Mouse (Mus musculus) liver, embryonic 14.5 days (tissue): ENCODE data around the gene Cdh18. TPM values are rescaled to one million over a fixed set of nuclear protein-coding genes. Genes with fewer than 3 reads are reported as not detected.
"Not testable (repeated sequence)": the region's sequence is repeated elsewhere in the genome, so short reads cannot be mapped to it uniquely, and the experiment has no call there.

Experiments used
- ATAC-seq: fragments of 200-750 bp; cut with Nextera tagmentation; 2 replicates; pipeline ENCODE4 v1.8.0; 2017; ENCODE audit warnings: moderate number of reproducible peaks, mild to moderate bottlenecking, moderate library complexity; ENCODE audit not compliant: insufficient read depth
- DNase-seq, 3 experiments: peaks; one replicate each; pipeline ENCODE4 v3.0.0-alpha.2; 2012 to 2013; ENCODE audit warnings: low read depth in 3 of 3, low spot score in 3 of 3
- H3K27ac ChIP-seq: fragments of 300-500 bp; sonication (generic); 2 replicates; pipeline ENCODE4 v1.5.1; 2014; ENCODE audit warnings: moderate library complexity, mild to moderate bottlenecking, control low read depth, inconsistent platforms
- H3K27me3 ChIP-seq: fragments of 300-500 bp; sonication (generic); 2 replicates; pipeline ENCODE4 v1.6.1; 2014; ENCODE audit warnings: mild to moderate bottlenecking, low read length, moderate library complexity; ENCODE audit not compliant: control insufficient read depth, insufficient read depth
- H3K36me3 ChIP-seq: fragments of 300-500 bp; sonication (generic); replicated peaks from 2 replicates; pipeline ENCODE4 v1.6.1; 2014; ENCODE audit warnings: low read depth; ENCODE audit not compliant: control insufficient read depth, insufficient read depth
- H3K4me1 ChIP-seq, 2 experiments: fragments of 200-500 bp in 1 of 2; fragments of 300-500 bp in 1 of 2; sonication (generic) in 1 of 2; replicated peaks; 2 replicates each; pipeline ENCODE4 v1.6.1; 2012 to 2014; ENCODE audit warnings: antibody characterized with exemption in 1 of 2, inconsistent platforms in 1 of 2, low read length in 1 of 2; ENCODE audit not compliant: control insufficient read depth in 2 of 2, insufficient read depth in 2 of 2
- H3K4me2 ChIP-seq: fragments of 300-500 bp; sonication (generic); 2 replicates; pipeline ENCODE4 v1.6.1; 2014; ENCODE audit warnings: low read depth, mild to moderate bottlenecking, control low read depth, moderate library complexity
- H3K4me3 ChIP-seq, 2 experiments: fragments of 200-500 bp in 1 of 2; fragments of 300-500 bp in 1 of 2; sonication (generic) in 1 of 2; 2 replicates each; pipeline ENCODE4 v1.5.1; 2012 to 2014; ENCODE audit warnings: low read depth in 2 of 2, low read length in 2 of 2, mild to moderate bottlenecking in 2 of 2, control low read depth in 1 of 2, inconsistent platforms in 1 of 2, moderate library complexity in 1 of 2; ENCODE audit not compliant: insufficient read depth in 1 of 2
- H3K9ac ChIP-seq: fragments of 300-500 bp; sonication (generic); replicated peaks from 2 replicates; pipeline ENCODE4 v1.6.1; 2014; ENCODE audit warnings: mild to moderate bottlenecking, control low read depth, moderate library complexity
- H3K9me3 ChIP-seq: fragments of 300-500 bp; sonication (generic); 2 replicates; pipeline ENCODE4 v1.6.1; 2016; ENCODE audit warnings: low read length, mixed read lengths; ENCODE audit not compliant: control insufficient read depth
- CTCF ChIP-seq: IDR thresholded peaks from 2 replicates; pipeline ENCODE4 v1.5.1; 2016; ENCODE audit warnings: antibody characterized with exemption, low read depth, control low read depth
- EP300 ChIP-seq: IDR thresholded peaks from 2 replicates; pipeline ENCODE4 v1.6.1; 2016; ENCODE audit warnings: antibody characterized with exemption, low read depth
- WGBS: fragments of 180-500 bp; shearing (Covaris S2); extraction: QIAGEN DNeasy Blood & Tissue Kit; methylation state at CpG from one replicate; pipeline ENCODE4 v1.1.7; 2014; ENCODE audit not compliant: insufficient replicate concordance; 5-methylcytosine and 5-hydroxymethylcytosine counted together
- polyA plus RNA-seq, 2 experiments: library from polyadenylated mRNA; depleted of rRNA in 1 of 2; stranded (reverse) in 1 of 2; unstranded in 1 of 2; fragments of >200 nt; fragmentation: Nextera tagmentation in 1 of 2; extraction: Ambion mirVana in 1 of 2; gene quantifications; 2 replicates each; pipeline versions ENCODE4 v1.2.1 to v1.2.3; 2012 to 2014

The Cdh18 gene
- polyA plus RNA-seq, 2 experiments: 0.08 TPM; not detected in 1

DNA sequence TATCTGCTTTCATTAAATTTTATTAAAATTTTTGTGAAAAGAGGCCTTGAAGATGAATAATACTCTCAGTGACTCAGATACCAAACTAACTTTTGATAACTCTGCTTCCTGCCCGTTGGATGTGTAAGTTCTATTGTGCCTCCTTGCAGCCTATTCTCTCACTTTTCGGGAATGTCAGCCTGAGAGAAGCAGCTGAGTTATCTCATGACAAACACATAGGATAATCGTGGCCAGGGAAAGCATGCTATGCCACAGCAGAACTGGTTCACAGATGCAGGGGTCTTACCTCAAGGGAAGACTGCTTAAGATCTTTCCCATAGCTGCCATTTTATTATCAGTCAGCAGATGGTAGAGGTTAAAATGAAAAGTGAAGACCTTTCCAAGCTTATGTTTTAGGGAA is 187.3 kb downstream of the Cdh18 start:
- no peaks in the 10 kb centered on the region for H3K9me3 ChIP-seq
- no peak overlapping the region for H3K4me2 ChIP-seq
- WGBS: 49% methylated on average over 3 of the region's 3 CpGs
- DNase-seq (no peak), ATAC-seq (no peak)
- H3K4me3 ChIP-seq: no peak overlapping the region
- no peak overlapping the region for H3K9ac ChIP-seq
- H3K36me3 ChIP-seq: no peaks in the 10 kb centered on the region
- no peak overlapping the region for H3K27ac ChIP-seq
- H3K27me3 ChIP-seq: no peaks in the 10 kb centered on the region
- H3K4me1 ChIP-seq: no peaks in the 10 kb centered on the region
- TF ChIP-seq CTCF: no peak
- no peak for TF ChIP-seq EP300

DNA sequence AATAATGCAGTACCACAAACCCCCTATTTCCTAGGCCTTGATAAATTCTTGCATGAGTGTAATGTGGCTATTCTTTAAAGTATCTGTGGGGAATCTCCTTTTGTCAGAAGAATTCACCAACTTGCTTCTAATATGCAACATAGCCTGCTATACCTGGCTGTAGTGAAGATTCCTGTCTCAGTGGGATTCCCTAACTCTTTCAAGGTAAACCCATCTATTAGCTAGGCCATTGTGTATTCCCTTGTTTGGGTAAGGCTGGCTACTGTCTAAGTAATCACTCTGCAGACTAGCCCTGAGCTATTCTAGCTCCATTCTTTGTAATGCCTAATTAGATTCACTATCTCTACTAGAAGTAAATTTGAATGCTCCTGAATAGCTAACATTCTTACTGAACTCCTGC is 212.4 kb downstream of the Cdh18 start:
- not testable (repeated sequence) for DNase-seq, H3K27me3 ChIP-seq, H3K4me3 ChIP-seq, H3K4me1 ChIP-seq, H3K27ac ChIP-seq, H3K4me2 ChIP-seq, H3K36me3 ChIP-seq, H3K9me3 ChIP-seq, ATAC-seq, H3K9ac ChIP-seq

DNA sequence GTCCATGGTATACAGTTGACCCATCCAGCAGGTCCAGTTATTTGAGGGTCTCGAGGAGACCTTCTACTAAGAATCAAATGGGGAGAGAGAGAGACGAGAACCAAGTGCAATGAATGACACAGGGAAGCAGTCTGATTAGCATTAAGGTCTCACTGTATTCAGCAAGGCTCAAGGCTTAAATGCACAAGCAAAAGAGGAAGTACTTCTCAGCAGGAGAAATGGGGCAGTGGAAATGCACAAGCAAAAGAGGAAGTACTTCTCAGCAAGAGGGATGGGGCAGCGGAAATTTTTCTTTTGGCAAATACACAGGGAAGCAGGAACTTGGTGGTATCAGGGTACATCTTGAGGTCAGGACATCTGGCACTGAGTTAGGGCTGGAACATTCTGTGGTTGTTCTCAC is 217.8 kb downstream of the Cdh18 start:
- not testable (repeated sequence) for H3K4me3 ChIP-seq, H3K36me3 ChIP-seq, H3K4me2 ChIP-seq, H3K9me3 ChIP-seq, H3K27me3 ChIP-seq, DNase-seq, H3K9ac ChIP-seq, H3K4me1 ChIP-seq, ATAC-seq, H3K27ac ChIP-seq
- WGBS: 58% methylated on average over 3 of the region's 3 CpGs

- no peak for DNase-seq
- Histone ChIP-seq H3K4me2 (no peak overlapping the region), H3K9ac (no peak overlapping the region), H3K36me3 (no peaks in the 10 kb centered on the region), H3K9me3 (no peaks in the 10 kb centered on the region), H3K27ac (no peak overlapping the region), H3K27me3 (no peaks in the 10 kb centered on the region), H3K4me1 (no peaks in the 10 kb centered on the region), H3K4me3 (no peak overlapping the region)
- no peak for ATAC-seq
- 53% methylated on average over 4 of the region's 4 CpGs for WGBS
- no peak for TF ChIP-seq EP300
- no peak for TF ChIP-seq CTCF
These were observed 227.5 kb downstream of the Cdh18 start for GRCm38 (mm10) chr15:22776346-22776745.

- DNase-seq (no peak), ATAC-seq (no peak)
These were observed 240.9 kb downstream of the Cdh18 start for GRCm38 (mm10) chr15:22789696-22790095.

GRCm38 (mm10) chr15:22791791-22792190 is 243.0 kb downstream of the Cdh18 start:
- H3K9ac ChIP-seq: no peak overlapping the region
- H3K4me2 ChIP-seq: no peak overlapping the region
- no peaks in the 10 kb centered on the region for H3K9me3 ChIP-seq
- H3K27ac ChIP-seq: no peak overlapping the region
- no peaks in the 10 kb centered on the region for H3K4me1 ChIP-seq
- H3K4me3 ChIP-seq: no peak overlapping the region
- H3K36me3 ChIP-seq: no peaks in the 10 kb centered on the region
- H3K27me3 ChIP-seq: no peaks in the 10 kb centered on the region
- ATAC-seq (no peak), DNase-seq (no peak)
- WGBS: 60% methylated on average over 3 of the region's 3 CpGs
- TF ChIP-seq CTCF: no peak
- no peak for TF ChIP-seq EP300

More at GRCm38 (mm10) chr15:22789696-22790095, 240.9 kb downstream of the Cdh18 start:
- H3K27ac ChIP-seq: no peak overlapping the region
- no peak overlapping the region for H3K4me2 ChIP-seq
- H3K9ac ChIP-seq: no peak overlapping the region
- no peak overlapping the region for H3K4me3 ChIP-seq
- TF ChIP-seq EP300 (no peak), CTCF (no peak)
- no peaks in the 10 kb centered on the region for H3K9me3 ChIP-seq
- H3K4me1 ChIP-seq: no peaks in the 10 kb centered on the region
- 68% methylated on average over 6 of the region's 6 CpGs for WGBS
- no peaks in the 10 kb centered on the region for H3K27me3 ChIP-seq
- H3K36me3 ChIP-seq: no peaks in the 10 kb centered on the region
